Mouse (Mus musculus) gastrocnemius, adult 8-10 months (tissue): ENCODE measurements around the gene Smpd4. TPM values are rescaled to one million over a fixed set of nuclear protein-coding genes. Genes with fewer than 3 reads are reported as not detected.
"Not testable (repeated sequence)": the region's sequence is repeated elsewhere in the genome, so short reads cannot be mapped to it uniquely, and the experiment has no call there.

Experiments used
- DNase-seq, 2 experiments: peaks; one replicate each; pipeline ENCODE4 v3.0.0; 2022; ENCODE audit warnings: low spot score in 2 of 2
- total RNA-seq, 4 experiments: library from RNA; stranded (reverse); gene quantifications; 2 replicates each; pipeline ENCODE4 v1.2.4; 2022

Gene Smpd4
- 10 to 100 TPM in 3 of 4 experiments, 1 to 10 TPM in 1; 8.8 to 13.8 (median 12.1) TPM for total RNA-seq

GRCm38 (mm10) chr16:17619198-17620105, at the start of gene Smpd4:
TSS of gene Smpd4 (plus strand) at chr16:17619354.
- DNase-seq: peak; percentile 74 to 81

GRCm38 (mm10) chr16:17575870-17576824, 43.0 kb upstream of the Smpd4 start:
- DNase-seq: no peak

- no peak for DNase-seq
Measured at GRCm38 (mm10) chr16:17576825-17577215, 42.3 kb upstream of the Smpd4 start.

DNA sequence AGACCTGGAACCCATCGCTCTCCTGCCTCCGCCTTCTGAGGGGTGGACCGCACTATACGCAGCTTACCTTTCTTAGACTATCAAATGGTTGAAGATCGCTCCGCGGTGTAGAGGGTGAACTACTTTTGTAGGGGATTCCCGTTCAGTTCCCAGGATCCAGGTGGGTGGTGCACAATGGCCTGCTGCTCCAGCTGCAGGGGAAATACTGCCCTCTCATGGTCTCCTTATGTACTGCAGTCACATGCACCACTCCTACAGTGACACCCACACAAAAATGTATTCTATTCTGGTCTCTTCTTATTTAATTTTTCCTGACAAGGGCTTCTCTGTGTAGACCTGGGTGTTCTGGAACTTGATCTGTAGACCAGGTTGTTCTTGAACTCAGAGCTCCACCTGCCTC, 36.1 kb upstream of the Smpd4 start, which contains the start of gene Slc7a4:
Slc7a4 (minus strand) TSS at position 151 of the 400 bp plus-strand sequence.
- DNase-seq: no peak

DNA sequence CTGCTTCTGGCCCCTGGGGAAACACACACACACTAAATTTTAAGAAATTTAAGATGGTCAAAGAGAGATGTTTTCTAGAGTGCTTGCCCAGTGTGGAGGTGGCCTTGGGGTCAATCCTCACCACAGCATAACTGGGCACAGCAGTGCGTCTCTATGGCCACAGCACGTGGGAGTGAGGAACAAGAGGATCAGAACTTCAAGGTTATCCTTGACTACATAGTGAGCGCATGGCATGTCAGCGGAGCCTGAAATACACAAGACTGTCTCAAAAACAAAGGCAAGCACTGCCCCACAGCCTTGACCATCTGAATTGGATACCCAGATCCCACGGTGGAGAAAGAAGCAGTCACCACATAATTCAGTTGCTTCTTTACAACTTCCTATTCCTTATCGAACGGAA, 34.6 kb upstream of the Smpd4 start:
- no peak for DNase-seq

DNA sequence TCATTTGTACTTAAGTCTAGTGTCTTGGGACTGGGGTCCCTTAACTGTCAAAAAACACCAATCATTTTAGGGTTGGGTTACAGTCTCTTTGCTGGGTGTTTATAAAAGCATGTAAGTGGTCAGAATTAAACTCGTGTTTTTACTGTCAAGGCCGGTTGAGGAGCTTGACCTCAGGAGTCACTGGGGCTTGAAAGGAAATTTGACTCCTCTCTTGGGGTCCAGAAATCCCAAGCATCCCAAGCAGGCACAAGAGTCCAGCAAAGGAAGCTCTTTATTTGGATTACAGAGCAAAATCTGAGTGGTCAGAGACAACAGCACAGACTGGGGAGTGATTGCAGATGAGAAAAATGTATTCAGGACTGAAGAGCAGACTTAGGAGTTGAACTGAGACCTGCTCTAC, 28.4 kb upstream of the Smpd4 start:
- DNase-seq: no peak

GRCm38 (mm10) chr16:17600944-17601562, 18.1 kb upstream of the Smpd4 start:
- no peak for DNase-seq

DNA sequence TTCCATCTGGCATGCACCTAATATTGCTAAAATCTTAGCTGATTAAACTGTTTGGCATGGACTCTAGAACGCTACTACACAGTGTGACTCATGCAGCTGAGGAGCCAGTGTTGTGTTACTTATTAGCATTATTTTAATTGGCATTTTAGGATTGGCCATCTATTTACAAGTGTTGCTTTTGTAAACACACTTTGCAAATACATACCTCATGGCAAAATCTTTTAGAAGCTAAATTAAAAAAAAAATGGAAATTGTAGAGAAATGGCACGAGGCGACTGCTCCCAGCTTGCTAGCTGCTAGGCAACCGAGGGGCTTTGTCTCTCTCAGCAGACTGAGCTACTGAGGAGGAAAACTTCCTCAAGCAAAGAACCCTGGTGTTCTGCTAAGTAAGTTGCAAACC, 14.2 kb upstream of the Smpd4 start:
- DNase-seq: no peak

DNA sequence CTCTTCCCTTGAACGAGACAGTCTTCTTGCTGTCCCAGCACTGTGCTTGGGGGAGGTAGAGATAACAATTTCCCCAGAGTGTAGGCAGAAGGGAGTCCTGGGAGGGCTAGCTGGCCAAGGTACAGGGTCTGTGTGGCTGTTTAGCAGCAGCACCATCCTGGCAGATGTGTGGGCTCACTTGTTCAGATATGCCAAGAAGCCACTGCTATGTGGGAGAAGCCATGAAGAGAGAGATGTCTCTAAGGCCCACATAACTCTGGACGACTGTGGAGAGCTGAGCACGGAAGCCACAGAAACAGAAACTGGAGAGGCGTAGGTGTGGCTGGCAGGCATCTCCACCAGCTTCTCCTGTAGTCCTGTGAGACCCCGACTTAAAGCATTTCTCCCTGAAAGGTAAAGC, 13.5 kb upstream of the Smpd4 start:
- no peak for DNase-seq

DNA sequence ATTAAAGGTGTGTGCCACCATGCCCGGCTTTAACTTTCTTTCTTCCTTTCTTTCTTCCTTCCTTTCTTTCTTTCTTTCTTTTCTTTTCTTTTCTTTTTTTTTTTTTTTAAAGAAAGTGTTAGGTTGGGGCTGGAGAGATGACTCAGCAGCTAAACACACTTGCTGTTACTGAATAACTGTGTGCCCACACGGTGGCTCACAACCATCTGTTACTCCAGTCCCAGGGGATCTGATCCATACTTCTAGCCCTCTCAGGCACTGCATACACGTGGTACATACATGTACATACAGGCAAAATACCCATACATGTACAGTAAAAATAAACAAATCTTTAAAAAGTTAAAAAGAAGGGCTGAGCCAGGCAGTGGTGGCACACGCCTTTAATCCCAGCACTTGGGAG, 7.8 kb upstream of the Smpd4 start:
- no peak for DNase-seq

DNA sequence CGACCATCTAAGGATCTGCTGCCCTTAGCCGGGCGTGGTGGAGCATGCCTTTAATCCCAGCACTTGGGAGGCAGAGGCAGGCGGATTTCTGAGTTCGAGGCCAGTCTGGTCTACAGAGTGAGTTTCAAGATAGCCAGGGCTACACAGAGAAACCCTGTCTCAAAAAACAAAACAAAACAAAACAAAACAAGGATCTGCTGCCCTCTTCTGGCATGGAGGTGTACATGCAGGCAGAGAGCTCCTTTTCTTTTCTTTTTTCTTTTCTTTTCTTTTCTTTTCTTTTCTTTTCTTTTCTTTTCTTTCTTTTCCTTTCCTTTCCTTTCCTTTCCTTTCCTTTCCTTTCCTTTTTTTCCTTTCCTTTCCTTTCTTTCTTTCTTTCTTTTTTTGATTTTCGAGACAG, 4.4 kb upstream of the Smpd4 start:
- not testable (repeated sequence) for DNase-seq

GRCm38 (mm10) chr16:17616212-17616611, 2.9 kb upstream of the Smpd4 start:
- DNase-seq: no peak

GRCm38 (mm10) chr16:17617922-17618565, 1.1 kb upstream of the Smpd4 start:
- DNase-seq: no peak

DNA sequence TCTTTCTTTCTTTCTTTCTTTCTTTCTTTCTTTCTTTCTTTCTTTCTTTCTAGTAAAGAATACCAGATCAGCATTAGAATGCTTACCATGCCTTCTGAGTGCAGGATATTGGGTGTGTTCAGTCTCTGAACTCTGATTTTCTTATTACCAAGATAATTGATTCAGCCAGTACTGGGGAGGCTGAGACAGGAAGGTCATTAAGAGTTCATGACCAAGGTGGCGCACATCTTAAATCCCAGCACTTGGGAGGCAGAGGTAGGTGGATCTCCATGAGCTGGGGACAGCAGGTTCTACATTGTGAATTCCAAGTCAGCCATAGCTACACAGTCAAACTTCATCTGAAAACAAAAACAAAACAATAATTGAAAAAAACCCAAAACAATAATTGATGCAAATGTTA, 2.8 kb downstream of the Smpd4 start:
- DNase-seq: no peak

DNA sequence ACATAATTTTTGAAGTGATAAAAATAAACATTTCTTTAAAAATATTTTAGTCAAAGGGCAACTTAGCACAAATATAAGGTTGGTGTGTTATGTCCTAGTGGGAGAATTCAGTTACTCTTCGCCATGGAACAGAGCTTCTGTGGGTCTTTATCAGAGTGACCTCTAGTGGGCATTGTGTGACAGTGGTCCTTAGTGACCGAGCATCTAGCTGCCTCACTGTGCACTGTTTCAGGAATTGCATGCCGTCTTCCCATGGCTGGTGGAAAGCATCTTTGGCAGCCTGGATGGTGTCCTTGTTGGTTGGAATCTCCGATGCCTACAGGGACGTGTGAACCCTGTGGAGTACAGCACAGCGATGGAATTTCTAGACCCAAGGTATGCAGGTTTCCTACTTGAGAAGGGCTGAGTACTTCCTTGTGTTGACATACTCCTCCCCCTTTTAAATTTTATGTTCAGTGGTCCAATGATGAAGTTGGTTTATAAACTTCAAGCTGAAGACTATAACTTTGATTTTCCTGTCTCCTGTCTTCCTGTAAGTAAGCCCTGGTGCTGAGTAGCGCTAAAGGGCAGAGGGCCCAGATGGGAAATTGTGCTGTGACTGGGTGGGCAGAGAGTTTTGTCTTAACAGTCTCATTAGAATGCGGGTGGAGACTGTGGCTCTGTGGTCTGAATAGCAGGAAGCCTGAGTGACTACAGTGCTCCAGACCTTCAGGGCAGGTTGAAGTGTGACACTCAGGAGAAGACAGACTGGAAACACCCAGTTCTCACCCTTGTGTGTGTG, 6.5 kb downstream of the Smpd4 start:
- DNase-seq: no peak

DNA sequence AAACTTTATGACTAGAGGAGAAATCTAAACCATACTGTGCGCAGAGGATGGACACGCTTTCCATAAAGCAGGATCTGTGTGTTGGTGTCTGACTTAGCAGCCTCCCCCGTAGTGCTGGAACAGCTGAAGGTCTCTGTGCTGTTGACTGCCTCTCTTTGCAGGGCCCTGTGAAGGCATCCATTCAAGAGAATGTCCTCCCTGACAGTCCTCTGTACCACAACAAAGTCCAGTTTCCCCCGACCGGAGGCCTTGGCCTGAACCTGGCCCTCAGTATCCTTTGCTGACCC, 7.1 kb downstream of the Smpd4 start:
- DNase-seq: no peak

DNA sequence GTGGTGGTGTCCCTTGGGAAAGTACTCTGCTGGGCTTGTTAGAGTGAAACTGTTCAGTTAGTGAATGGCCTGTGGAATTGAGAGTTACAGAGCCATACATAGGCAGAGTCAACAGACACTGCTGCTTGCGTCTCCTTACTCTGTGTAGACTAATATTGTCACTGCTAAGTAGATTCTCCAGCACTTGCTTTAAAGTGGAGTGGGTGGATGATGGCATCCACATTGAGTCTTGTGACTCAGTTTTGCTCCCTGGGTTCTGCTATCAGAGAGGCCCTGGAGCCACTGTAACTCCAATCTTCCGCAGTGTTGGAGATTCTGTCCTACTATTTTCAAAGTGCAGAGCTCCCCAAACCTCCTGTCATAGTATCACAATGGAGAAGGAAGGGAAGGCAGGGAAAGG, 13.4 kb downstream of the Smpd4 start:
- no peak for DNase-seq

- no peak for DNase-seq
Measured at GRCm38 (mm10) chr16:17633481-17634181, 14.5 kb downstream of the Smpd4 start.

GRCm38 (mm10) chr16:17636904-17637303, 17.8 kb downstream of the Smpd4 start:
- DNase-seq: no peak

- no peak for DNase-seq
Measured at GRCm38 (mm10) chr16:17637610-17638009, 18.5 kb downstream of the Smpd4 start.
